Mouse (Mus musculus) embryonic facial prominence, embryonic 11.5 days (tissue): ENCODE data around the gene Fam169a. TPM values are rescaled to one million over a fixed set of nuclear protein-coding genes. Genes with fewer than 3 reads are reported as not detected.

Source experiments
- ATAC-seq: fragments of 200-750 bp; cut with Nextera tagmentation; replicated peaks from 2 replicates; pipeline ENCODE4 v1.8.0; 2017; ENCODE audit warnings: low read depth; ENCODE audit not compliant: insufficient number of reproducible peaks, low FRiP score, low TSS enrichment
- DNase-seq: peaks from one replicate; pipeline ENCODE4 v3.0.0-alpha.2; 2015; ENCODE audit warnings: low spot score
- H3K27ac ChIP-seq: fragments of 300-500 bp; sonication (generic); replicated peaks from 2 replicates; pipeline ENCODE4 v1.5.1; 2014; ENCODE audit warnings: mild to moderate bottlenecking, low read depth, low read length, control low read depth
- H3K27me3 ChIP-seq: fragments of 300-500 bp; sonication (generic); 2 replicates; pipeline ENCODE4 v1.6.1; 2014; ENCODE audit warnings: mild to moderate bottlenecking, low read length, moderate library complexity, mixed read lengths; ENCODE audit not compliant: control insufficient read depth, insufficient read depth
- H3K36me3 ChIP-seq: fragments of 300-500 bp; sonication (generic); replicated peaks from 2 replicates; pipeline ENCODE4 v1.6.1; 2014; ENCODE audit warnings: low read depth, mild to moderate bottlenecking, low read length, moderate library complexity, mixed read lengths; ENCODE audit not compliant: control insufficient read depth, insufficient read depth
- H3K4me1 ChIP-seq: fragments of 300-500 bp; sonication (generic); 2 replicates; pipeline ENCODE4 v1.6.1; 2014; ENCODE audit warnings: low read length, mixed read lengths; ENCODE audit not compliant: control insufficient read depth, insufficient read depth
- H3K4me2 ChIP-seq: fragments of 300-500 bp; sonication (generic); 2 replicates; pipeline ENCODE4 v1.6.1; 2014; ENCODE audit warnings: low read depth, mild to moderate bottlenecking, control low read depth, low read length, moderate library complexity
- H3K4me3 ChIP-seq: fragments of 300-500 bp; sonication (generic); 2 replicates; pipeline ENCODE4 v1.5.1; 2014; ENCODE audit warnings: low read depth, low read length, control low read depth
- H3K9ac ChIP-seq: fragments of 300-500 bp; sonication (generic); replicated peaks from 2 replicates; pipeline ENCODE4 v1.6.1; 2014; ENCODE audit warnings: mild to moderate bottlenecking, control low read depth, low read length
- H3K9me3 ChIP-seq: fragments of 300-500 bp; sonication (generic); replicated peaks from 2 replicates; pipeline ENCODE4 v1.6.1; 2016; ENCODE audit warnings: mild to moderate bottlenecking, low read length, inconsistent platforms, mixed read lengths; ENCODE audit not compliant: control insufficient read depth
- WGBS: fragments of 180-500 bp; shearing (Covaris S2); extraction: QIAGEN DNeasy Blood & Tissue Kit; methylation state at CpG from one replicate; pipeline ENCODE4 v1.1.7; 2014; 5-methylcytosine and 5-hydroxymethylcytosine counted together
- polyA plus RNA-seq: library from polyadenylated mRNA; unstranded; fragments of >200 nt; fragmentation: Nextera tagmentation; extraction: Ambion mirVana; gene quantifications from 2 replicates; pipeline ENCODE4 v1.2.1, GENCODE M21; 2014

The Fam169a gene
- polyA plus RNA-seq, 1 experiment from 2014 or later = 8.9 TPM

DNA sequence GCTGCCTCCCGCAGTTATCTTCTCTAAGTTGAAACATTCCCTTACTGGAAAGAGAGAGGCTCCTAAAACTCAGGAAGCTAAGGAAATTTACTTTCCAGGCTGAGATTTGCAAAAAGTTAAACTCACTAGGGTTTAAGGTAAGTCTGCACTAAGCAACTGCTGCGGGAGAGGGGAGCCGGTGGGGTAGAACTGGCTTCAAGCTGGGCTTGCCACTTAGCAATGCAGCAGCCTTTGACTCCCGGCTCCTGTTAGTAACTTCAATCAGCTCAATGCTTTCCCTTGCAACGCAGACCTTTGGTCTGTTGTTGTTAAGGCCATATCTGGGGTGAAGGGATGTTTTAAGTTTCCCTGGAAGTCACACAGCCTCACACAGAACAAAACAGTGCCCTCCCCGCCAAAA, 605 bp downstream of the Fam169a start:
- WGBS = 4% methylated on average over 6 of the region's 6 CpGs
- H3K4me2 ChIP-seq = no peak overlapping the region
- H3K27ac ChIP-seq = no peak overlapping the region
- no peak overlapping the region for H3K4me3 ChIP-seq
- ATAC-seq (no peak), DNase-seq (peak; percentile 24)
- no peaks in the 10 kb centered on the region for H3K27me3 ChIP-seq
- H3K9ac ChIP-seq = no peak overlapping the region
- no peaks in the 10 kb centered on the region for H3K36me3 ChIP-seq
- no peaks in the 10 kb centered on the region for H3K9me3 ChIP-seq
- no peaks in the 10 kb centered on the region for H3K4me1 ChIP-seq

GRCm38 (mm10) chr13:97068151-97068550, 1.1 kb downstream of the Fam169a start:
- no peaks in the 10 kb centered on the region for H3K4me1 ChIP-seq
- H3K4me3 ChIP-seq = no peak overlapping the region
- 30% methylated on average over 8 of the region's 8 CpGs for WGBS
- no peak for DNase-seq
- H3K4me2 ChIP-seq = no peak overlapping the region
- no peak for ATAC-seq
- H3K27ac ChIP-seq = no peak overlapping the region
- H3K9ac ChIP-seq = no peak overlapping the region
- H3K36me3 ChIP-seq = no peaks in the 10 kb centered on the region
- H3K27me3 ChIP-seq = no peaks in the 10 kb centered on the region
- no peaks in the 10 kb centered on the region for H3K9me3 ChIP-seq

- Histone ChIP-seq H3K27ac (no peak overlapping the region), H3K4me2 (peak overlapping the region; percentile 95), H3K36me3 (no peaks in the 10 kb centered on the region), H3K9ac (peak overlapping the region; percentile 84), H3K4me1 (no peaks in the 10 kb centered on the region), H3K27me3 (no peaks in the 10 kb centered on the region), H3K9me3 (no peaks in the 10 kb centered on the region), H3K4me3 (peak overlapping the region; percentile 78)
- WGBS = under 1% methylated on average over 69 of the region's 85 CpGs
- ATAC-seq (peak; percentile 54), DNase-seq (peak; percentile 61)
Measured at GRCm38 (mm10) chr13:97070931-97071625, 4.0 kb downstream of the Fam169a start.

DNA sequence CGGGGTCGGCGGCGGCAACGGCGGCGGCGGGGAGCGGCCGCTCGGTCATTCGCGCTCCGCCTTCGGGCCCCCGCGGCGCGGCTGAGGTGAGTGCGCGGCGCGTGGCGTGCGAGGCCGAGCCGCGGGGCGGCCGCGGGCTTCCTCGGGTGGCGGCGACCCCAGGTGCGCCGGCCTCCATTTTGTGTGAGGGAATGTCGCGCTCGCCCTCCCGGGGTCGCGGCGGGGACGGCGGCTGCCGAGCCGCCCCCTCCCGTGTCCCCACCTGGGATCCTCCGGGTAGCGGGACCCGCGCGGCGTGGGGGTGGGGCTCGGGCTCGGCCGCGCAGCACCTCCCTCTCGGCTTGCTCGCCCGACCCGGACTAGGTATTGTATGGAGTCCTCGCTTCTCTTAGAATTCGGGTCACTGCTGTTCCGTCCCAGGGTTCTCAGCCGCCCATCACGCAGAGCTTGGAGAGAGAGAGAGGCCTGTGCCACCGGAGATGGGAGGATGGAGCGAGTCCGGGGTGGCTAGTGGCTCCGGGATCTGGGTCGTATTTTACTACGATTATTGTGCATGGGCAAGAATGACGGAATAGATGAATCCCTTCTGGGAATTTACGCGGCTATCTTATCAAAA, 4.6 kb downstream of the Fam169a start:
- H3K4me3 ChIP-seq = peak overlapping the region; percentile 78
- no peak overlapping the region for H3K27ac ChIP-seq
- under 1% methylated on average over 40 of the region's 76 CpGs for WGBS
- H3K4me1 ChIP-seq = no peaks in the 10 kb centered on the region
- no peaks in the 10 kb centered on the region for H3K9me3 ChIP-seq
- no peaks in the 10 kb centered on the region for H3K27me3 ChIP-seq
- DNase-seq (peak; percentile 48), ATAC-seq (peak; percentile 75)
- no peaks in the 10 kb centered on the region for H3K36me3 ChIP-seq
- H3K4me2 ChIP-seq = peak overlapping the region; percentile 95
- peak overlapping the region; percentile 84 for H3K9ac ChIP-seq

GRCm38 (mm10) chr13:97073497-97073896, 6.4 kb downstream of the Fam169a start:
- no peak overlapping the region for H3K9ac ChIP-seq
- DNase-seq (no peak), ATAC-seq (no peak)
- H3K36me3 ChIP-seq = no peaks in the 10 kb centered on the region
- H3K4me1 ChIP-seq = no peaks in the 10 kb centered on the region
- H3K4me2 ChIP-seq = no peak overlapping the region
- H3K9me3 ChIP-seq = no peaks in the 10 kb centered on the region
- H3K27me3 ChIP-seq = no peaks in the 10 kb centered on the region
- H3K4me3 ChIP-seq = no peak overlapping the region
- H3K27ac ChIP-seq = no peak overlapping the region
- WGBS = 54% methylated on average over 1 of the region's 1 CpGs

GRCm38 (mm10) chr13:97077556-97077955, 10.5 kb downstream of the Fam169a start:
- Histone ChIP-seq H3K4me3 (no peak overlapping the region), H3K27me3 (no peaks in the 10 kb centered on the region), H3K4me1 (no peaks in the 10 kb centered on the region), H3K4me2 (no peak overlapping the region), H3K36me3 (no peaks in the 10 kb centered on the region), H3K27ac (no peak overlapping the region), H3K9me3 (no peaks in the 10 kb centered on the region), H3K9ac (no peak overlapping the region)
- ATAC-seq (no peak), DNase-seq (no peak)
- WGBS = 79% methylated on average over 2 of the region's 2 CpGs

DNA sequence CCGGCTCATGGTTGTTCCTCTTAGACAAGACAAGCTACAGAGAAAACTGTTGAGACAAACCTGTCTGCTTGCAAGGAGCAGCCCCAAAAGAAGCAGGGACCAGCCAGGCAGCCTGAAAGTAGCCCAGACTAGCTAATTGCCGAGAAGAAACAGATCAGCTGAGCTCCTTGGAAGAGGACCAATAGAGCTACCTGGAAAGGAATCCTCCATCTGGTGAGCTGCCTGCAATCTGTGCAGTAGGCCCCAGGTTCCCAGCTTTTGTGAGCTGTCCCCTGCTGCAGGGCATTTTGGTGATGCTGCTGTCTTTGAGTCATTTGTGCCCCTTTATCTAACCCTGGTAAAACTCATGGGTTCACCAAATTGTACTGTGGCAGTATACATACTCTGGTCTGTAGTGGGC, 13.1 kb downstream of the Fam169a start:
- 80% methylated on average over 2 of the region's 2 CpGs for WGBS
- no peak overlapping the region for H3K27ac ChIP-seq
- DNase-seq (no peak), ATAC-seq (no peak)
- H3K4me2 ChIP-seq = no peak overlapping the region
- no peaks in the 10 kb centered on the region for H3K9me3 ChIP-seq
- H3K36me3 ChIP-seq = no peaks in the 10 kb centered on the region
- H3K9ac ChIP-seq = no peak overlapping the region
- H3K27me3 ChIP-seq = no peaks in the 10 kb centered on the region
- no peak overlapping the region for H3K4me3 ChIP-seq
- no peaks in the 10 kb centered on the region for H3K4me1 ChIP-seq

- H3K36me3 ChIP-seq = no peaks in the 10 kb centered on the region
- no peaks in the 10 kb centered on the region for H3K4me1 ChIP-seq
- no peaks in the 10 kb centered on the region for H3K27me3 ChIP-seq
- H3K4me3 ChIP-seq = no peak overlapping the region
- H3K9ac ChIP-seq = no peak overlapping the region
- DNase-seq (no peak), ATAC-seq (no peak)
- H3K27ac ChIP-seq = no peak overlapping the region
- 76% methylated on average over 3 of the region's 3 CpGs for WGBS
- H3K4me2 ChIP-seq = no peak overlapping the region
- H3K9me3 ChIP-seq = no peaks in the 10 kb centered on the region
Measured at GRCm38 (mm10) chr13:97080615-97081014, 13.5 kb downstream of the Fam169a start.
